In the genomic region with DNA sequence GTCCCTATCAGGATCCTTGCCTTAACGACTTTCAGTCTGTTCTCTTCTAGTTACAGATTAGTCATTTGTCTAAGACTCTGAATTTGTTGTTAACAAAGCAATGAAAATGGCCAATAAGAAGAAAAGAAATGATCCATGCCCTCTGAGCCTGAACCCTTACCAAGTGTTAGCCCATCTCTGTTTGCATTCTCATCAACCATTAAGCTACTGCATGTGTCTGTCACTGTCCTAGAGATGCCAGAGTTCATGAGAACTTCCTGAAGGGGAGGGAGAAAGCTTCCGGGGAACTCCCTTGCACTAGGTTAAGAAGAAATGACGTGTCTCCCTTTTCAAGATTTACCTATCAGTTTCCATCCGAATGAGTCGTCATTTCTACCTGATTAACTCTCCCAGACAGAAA, we compare ENCODE assay signal across 25 mouse cellular contexts.
DNase-seq lines count a peak whose midpoint lies in the region; ATAC-seq lines count a peak whose summit lies in the region.
"Had no signal": no experiment of that assay in that cellular context is flagged by ENCODE, and none has a peak within 500 bp of the region (broad histone marks: within the 10 kb centered on the region; RNA-seq: fewer than 3 reads in every experiment).

No protein-coding gene starts in this region.

- H3K36me3 ChIP-seq in heart, embryonic 10.5 days: no peaks in the 10 kb centered on the region
- no peaks in the 10 kb centered on the region for H3K36me3 ChIP-seq in limb, embryonic 12.5 days
- no peaks in the 10 kb centered on the region for H3K36me3 ChIP-seq in limb, embryonic 10.5 days
- H3K36me3 ChIP-seq in neural tube, embryonic 15.5 days: no peaks in the 10 kb centered on the region
- H3K36me3 ChIP-seq: embryonic facial prominence, embryonic 13.5 days; forebrain, embryonic 10.5 days; heart, embryonic 15.5 days; hindbrain, embryonic 12.5 days; liver, embryonic 15.5 days; midbrain, embryonic 12.5 days had no signal

- no peaks in the 10 kb centered on the region for H3K27me3 ChIP-seq in heart, embryonic 10.5 days (ENCODE audit: insufficient read depth, poor library complexity, severe bottlenecking)
- no peaks in the 10 kb centered on the region for H3K27me3 ChIP-seq in limb, embryonic 12.5 days
- no peaks in the 10 kb centered on the region for H3K27me3 ChIP-seq in limb, embryonic 10.5 days (ENCODE audit: low read depth, poor library complexity, severe bottlenecking)
- H3K27me3 ChIP-seq in neural tube, embryonic 15.5 days (replicated peaks): no peaks in the 10 kb centered on the region
- H3K27me3 ChIP-seq: embryonic facial prominence, embryonic 13.5 days; heart, embryonic 15.5 days; hindbrain, embryonic 12.5 days; liver, embryonic 15.5 days; midbrain, embryonic 12.5 days had no signal

- H3K4me1 ChIP-seq in heart, embryonic 10.5 days: peaks cover 11% of the 10 kb centered on the region; the same call in 1 of the 2 replicates
- peaks cover 16% of the 10 kb centered on the region for H3K4me1 ChIP-seq in limb, embryonic 12.5 days (replicated peaks)
- H3K4me1 ChIP-seq in limb, embryonic 10.5 days: peaks cover 22% of the 10 kb centered on the region
- peaks cover 17% of the 10 kb centered on the region for H3K4me1 ChIP-seq in neural tube, embryonic 15.5 days
- H3K4me1 ChIP-seq: liver, embryonic 15.5 days had no signal

- no peak overlapping the region for H3K27ac ChIP-seq in heart, embryonic 10.5 days
- H3K27ac ChIP-seq in limb, embryonic 12.5 days: peak overlapping the region; percentile 57; the same call in 1 of the 2 replicates
- H3K27ac ChIP-seq in limb, embryonic 10.5 days: no peak overlapping the region
- 0 out of 2 replicates have a peak overlapping the region, but pooled peaks have one; percentile 46 for H3K27ac ChIP-seq in neural tube, embryonic 15.5 days (replicated peaks)
- H3K27ac ChIP-seq: embryonic facial prominence, embryonic 13.5 days; heart, embryonic 15.5 days; hindbrain, embryonic 12.5 days; kidney, postnatal 0 days; liver, embryonic 15.5 days; midbrain, embryonic 12.5 days; stomach, postnatal 0 days had no signal

- no peak overlapping the region for H3K9ac ChIP-seq in limb, embryonic 12.5 days (replicated peaks)
- H3K9ac ChIP-seq in neural tube, embryonic 15.5 days (replicated peaks): no peak overlapping the region
- H3K9ac ChIP-seq: embryonic facial prominence, embryonic 13.5 days; heart, embryonic 15.5 days; hindbrain, embryonic 12.5 days; liver, embryonic 15.5 days; midbrain, embryonic 12.5 days had no signal

- H3K4me3 ChIP-seq in heart, embryonic 10.5 days: no peak overlapping the region
- no peak overlapping the region for H3K4me3 ChIP-seq in limb, embryonic 12.5 days (replicated peaks)
- H3K4me3 ChIP-seq in limb, embryonic 10.5 days: no peak overlapping the region
- no peak overlapping the region for H3K4me3 ChIP-seq in neural tube, embryonic 15.5 days (replicated peaks)
- H3K4me3 ChIP-seq: embryonic facial prominence, embryonic 13.5 days; forebrain, embryonic 10.5 days; heart, embryonic 15.5 days; hindbrain, embryonic 12.5 days; liver, embryonic 15.5 days; midbrain, embryonic 12.5 days had no signal

- H3K9me3 ChIP-seq in heart, embryonic 10.5 days: no peaks in the 10 kb centered on the region
- no peaks in the 10 kb centered on the region for H3K9me3 ChIP-seq in limb, embryonic 12.5 days
- no peaks in the 10 kb centered on the region for H3K9me3 ChIP-seq in limb, embryonic 10.5 days (replicated peaks)
- no peaks in the 10 kb centered on the region for H3K9me3 ChIP-seq in neural tube, embryonic 15.5 days (replicated peaks)
- H3K9me3 ChIP-seq: embryonic facial prominence, embryonic 13.5 days; forebrain, embryonic 10.5 days; heart, embryonic 15.5 days; hindbrain, embryonic 12.5 days; liver, embryonic 15.5 days; midbrain, embryonic 12.5 days had no signal

- WGBS in heart, embryonic 10.5 days: 43% methylated on average over 5 of the region's 5 CpGs
- WGBS in limb, embryonic 12.5 days: 56% methylated on average over 5 of the region's 5 CpGs
- 57% methylated on average over 5 of the region's 5 CpGs for WGBS in limb, embryonic 10.5 days
- WGBS in neural tube, embryonic 15.5 days: 56% methylated on average over 5 of the region's 5 CpGs

- peak; percentile 70 for DNase-seq in heart, adult 11 months
- DNase-seq in heart, embryonic 10.5 days (ENCODE audit: low spot score): no peak
- DNase-seq in limb, embryonic 10.5 days (ENCODE audit: low spot score): no peak
- DNase-seq in neural tube, embryonic 10.5 days (ENCODE audit: extremely low spot score, low spot score): no peak
- DNase-seq: adrenal gland, postnatal 25 days; cerebellum, adult 11-12 months; layer of hippocampus, postnatal 36 days; left cerebral cortex, postnatal 4 days; lung, postnatal 36 days; right cerebral cortex, adult 18-20 months; right cerebral cortex, postnatal 4 days; thymus, adult 18-20 months; thymus, postnatal 36 days had no signal

- no peak for ATAC-seq in limb, embryonic 12.5 days (ENCODE audit: insufficient number of reproducible peaks, insufficient read depth, low FRiP score, low TSS enrichment, low read depth)
- ATAC-seq in neural tube, embryonic 15.5 days (ENCODE audit: low FRiP score): no peak
- no peak for ATAC-seq in CD4-positive, CD25-positive, alpha-beta regulatory T cell, adult 4 months
- ATAC-seq: intestine, embryonic 16.5 days had no signal

- H3K4me2 ChIP-seq in limb, embryonic 12.5 days: no peak overlapping the region
- H3K4me2 ChIP-seq in neural tube, embryonic 15.5 days: no peak overlapping the region
- H3K4me2 ChIP-seq: embryonic facial prominence, embryonic 13.5 days; heart, embryonic 15.5 days; hindbrain, embryonic 12.5 days; liver, embryonic 15.5 days; midbrain, embryonic 12.5 days had no signal

Comparison
In these comparisons a context has a peak if more than half of its experiments do, and no peak if none do; other contexts are left out.
1. H3K27ac ChIP-seq: peak in limb, embryonic 12.5 days (single experiment) and neural tube, embryonic 15.5 days (single experiment); none in heart, embryonic 10.5 days (single experiment) and limb, embryonic 10.5 days (single experiment).